Mouse (Mus musculus): ENCODE measurements around the gene Josd2. TPM values are rescaled to one million over a fixed set of nuclear protein-coding genes. Genes with fewer than 3 reads are reported as not detected.

Gene Josd2
- total RNA-seq, 2 experiments from 2014 or later: 12.5 to 18.2 TPM

DNA sequence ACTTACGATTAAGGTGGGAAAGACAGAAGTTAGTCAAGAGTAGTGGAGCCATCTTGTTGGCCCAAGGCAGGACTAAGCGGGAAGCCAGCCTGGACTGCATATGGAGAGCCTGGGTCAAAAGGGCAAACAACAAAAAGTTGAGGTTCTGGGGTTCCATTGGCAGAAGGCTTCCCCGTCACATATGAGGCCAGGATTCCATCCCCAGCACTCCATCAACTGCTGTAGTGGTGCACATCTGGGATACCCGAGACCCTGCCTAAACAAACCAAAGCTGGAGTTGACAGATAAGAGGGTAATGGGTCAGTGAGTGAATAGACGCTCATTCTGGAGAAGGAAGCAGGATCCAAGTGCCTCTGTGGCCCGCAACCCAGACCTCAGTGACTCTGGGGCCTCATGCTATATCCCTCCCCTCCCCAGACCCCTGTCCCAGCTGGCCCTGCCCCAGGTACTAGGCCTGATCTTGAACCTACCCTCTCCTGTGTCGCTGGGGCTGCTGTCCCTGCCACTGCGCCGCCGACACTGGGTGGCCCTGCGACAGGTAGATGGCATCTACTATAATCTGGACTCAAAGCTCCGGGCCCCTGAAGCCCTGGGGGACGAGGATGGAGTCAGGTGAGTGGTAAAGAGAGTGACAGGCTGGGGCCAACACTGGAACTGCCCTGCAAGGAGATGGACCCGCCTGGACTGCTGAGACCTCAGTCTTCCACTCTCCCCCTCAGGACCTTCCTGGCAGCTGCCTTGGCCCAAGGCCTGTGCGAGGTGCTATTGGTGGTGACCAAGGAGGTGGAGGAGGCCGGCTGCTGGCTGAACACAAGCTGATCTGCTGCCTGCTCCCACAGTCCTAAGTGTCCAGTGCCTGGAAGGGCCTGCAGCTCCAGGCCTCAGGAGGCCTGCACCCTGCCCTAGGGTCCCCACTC lies 3.2 kb downstream of the Josd2 start:
- no peak for ATAC-seq (ENCODE audit: poor library complexity, severe bottlenecking)

DNA sequence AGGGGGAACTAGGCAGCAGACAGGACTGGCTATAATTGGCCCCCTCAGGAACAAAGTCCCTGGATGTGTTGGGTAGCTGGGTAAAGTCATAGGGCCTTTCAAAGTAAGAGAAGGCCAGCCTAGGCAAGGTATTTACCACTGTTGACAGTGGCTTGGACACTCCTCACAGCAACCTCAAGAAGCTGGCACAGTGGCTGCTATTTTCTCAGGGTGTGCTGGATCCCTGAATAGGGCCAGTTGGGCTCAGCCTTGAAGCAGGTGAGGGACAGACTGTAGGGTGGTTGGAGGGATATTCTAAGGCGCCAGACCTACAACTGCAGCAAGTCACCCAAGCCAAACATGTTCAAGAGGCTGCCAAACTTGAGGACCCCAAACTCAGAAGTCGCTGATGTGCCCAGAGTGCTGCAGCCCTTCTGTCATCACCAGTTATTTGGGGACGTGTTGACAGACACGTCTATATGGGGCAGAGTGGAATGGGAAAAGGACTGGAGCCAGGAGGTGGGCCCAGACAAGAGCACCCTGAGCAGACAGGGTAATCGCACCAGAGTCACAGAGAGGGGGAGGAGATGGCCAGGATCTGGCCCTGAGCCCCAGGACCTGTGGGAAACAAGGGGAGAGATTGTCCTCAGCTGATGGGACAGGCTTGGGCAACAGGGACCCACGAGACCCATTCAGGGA lies 4.2 kb downstream of the Josd2 start:
- no peak for ATAC-seq (ENCODE audit: poor library complexity, severe bottlenecking)

DNA sequence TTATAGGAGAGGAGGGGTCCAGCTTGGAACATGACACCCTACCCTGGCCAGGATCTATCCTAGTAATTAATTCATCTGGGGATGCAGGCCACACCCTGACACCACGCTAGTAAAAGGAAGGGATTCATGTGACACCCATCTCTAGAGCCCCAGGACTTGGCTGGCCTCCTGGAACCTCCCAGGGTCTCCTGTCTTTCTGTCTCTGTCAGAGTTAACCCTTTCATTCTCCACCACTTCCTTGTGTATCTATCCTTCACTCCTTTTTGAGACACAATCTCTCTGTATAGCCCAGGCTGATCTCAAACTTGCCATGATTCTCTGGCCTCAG lies 4.7 kb downstream of the Josd2 start:
- no peak for ATAC-seq (ENCODE audit: poor library complexity, severe bottlenecking)

DNA sequence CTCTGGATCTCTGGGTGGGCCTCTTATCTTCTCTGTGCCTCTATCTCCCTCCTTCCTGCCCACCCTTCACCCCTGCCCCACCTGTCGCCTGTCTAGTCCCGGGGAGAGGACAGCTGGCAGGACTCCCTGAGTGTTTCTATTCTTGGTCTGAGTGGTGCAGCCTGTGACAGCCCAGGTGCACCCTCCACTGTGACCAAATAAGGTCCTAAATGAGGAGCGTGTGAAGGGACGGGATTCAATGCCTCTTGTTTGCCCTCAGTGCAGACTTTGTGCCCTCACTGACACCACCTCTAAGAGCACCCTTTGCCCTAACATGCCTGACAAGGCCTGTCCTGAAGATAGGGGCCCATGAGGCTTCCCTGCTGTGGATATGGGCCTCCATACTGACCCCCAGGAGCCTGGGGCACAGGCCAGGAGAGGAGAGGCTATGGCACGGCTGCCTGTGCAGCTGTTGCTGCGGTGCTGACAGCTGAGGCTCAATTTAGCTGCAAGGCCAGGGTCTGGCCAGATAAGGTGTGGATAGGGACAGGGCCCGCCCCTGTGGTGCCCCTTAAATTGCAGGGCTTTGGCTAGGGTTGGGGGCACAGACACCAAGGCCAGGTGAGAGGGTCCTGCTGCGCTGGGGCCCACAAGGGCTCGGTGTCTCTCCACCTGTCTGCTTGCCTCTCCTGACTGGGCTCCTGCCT lies 5.3 kb downstream of the Josd2 start:
- no peak for ATAC-seq (ENCODE audit: poor library complexity, severe bottlenecking)

DNA sequence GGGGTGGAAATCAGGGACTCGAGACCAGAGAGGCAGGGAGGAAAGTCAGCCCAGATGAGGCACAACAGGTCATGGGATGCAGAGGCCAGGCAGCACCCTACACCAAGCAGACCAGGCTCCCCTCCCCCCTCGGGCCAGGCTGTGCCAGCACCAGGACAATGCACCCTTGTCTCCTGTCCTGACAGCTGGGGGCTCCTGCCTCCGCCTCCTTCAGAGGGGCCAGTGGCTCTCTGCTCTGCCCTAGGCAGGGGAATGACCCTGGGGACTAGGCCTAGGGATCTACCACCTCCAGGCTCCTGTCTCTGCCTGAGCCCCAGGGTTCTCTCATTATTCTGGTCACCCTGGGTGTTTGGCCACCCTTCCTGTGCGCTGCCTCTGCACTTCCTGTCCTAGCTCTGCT lies 6.6 kb downstream of the Josd2 start:
- no peak for ATAC-seq (ENCODE audit: poor library complexity, severe bottlenecking)

DNA sequence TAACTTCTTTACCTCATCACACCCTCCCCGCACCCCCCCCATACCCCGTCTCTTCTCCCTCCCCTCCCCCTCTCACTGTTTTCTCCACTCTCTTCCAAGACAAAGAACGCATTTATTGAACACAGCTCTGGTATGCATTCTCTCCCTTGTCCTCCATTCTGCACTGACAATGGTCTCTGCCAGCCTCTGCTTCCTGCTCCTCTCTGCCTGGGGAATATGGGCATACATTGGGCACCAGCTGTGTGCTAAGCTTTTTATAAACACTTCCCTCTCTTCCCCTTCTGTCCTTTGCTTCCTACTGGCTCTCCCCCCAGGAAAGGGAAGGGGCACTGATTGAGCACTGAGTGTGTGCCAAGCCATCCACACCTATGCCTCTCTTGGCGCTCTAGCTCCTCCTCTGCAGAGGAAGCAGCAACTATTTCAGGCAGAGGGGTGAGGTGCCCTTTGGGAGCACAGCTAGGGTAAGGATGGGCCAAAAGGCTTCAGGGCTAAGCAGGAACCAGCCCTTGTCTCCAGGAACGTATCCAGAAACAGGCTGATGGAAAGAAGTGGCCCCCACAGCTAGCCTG lies 7.3 kb downstream of the Josd2 start:
- no peak for ATAC-seq (ENCODE audit: poor library complexity, severe bottlenecking)

DNA sequence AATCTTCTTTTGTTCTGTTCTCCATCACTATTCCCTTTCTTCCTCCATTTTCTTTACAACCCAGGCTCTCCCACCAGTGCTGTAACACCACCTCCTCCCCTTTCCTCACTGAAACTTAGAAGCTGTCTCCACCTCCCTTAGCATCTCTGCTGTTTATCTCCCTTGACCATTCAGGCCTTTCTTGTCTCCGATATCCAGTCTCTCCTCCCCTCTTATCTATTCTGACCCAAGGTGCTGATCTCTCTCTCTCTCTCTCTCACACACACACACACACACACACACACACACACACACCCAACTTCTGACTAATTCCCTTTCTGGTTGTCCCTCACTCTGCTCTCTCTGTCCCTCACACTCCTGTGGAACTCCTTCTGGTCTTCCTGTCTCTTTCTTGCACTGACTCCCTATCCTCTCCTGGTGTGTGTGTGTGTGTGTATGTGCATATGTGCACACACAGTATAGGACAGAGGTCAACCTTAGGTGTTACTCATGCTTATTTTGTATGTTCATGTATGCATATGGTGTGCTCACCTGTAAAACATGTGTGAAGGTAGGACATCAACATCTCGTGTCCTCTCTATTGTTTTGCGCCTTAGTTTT lies 15.2 kb downstream of the Josd2 start:
- no peak for ATAC-seq (ENCODE audit: poor library complexity, severe bottlenecking)

DNA sequence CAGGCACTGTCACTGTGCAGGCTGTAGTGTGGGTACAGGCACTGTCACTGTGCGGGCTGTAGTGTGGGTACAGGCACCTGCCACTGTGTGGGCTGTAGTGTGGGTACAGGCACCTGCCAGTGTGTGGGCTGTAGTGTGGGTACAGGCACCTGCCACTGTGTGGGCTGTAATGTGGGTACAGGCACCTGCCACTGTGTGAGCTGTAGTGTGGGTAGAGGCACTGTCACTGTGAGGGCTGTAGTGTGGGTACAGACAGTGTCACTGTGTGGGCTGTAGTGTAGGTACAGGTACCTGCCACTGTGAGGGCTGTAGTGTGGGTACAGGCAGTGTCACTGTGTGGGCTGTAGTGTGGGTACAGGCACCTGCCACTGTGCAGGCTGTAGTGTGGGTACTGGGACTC lies 16.3 kb downstream of the Josd2 start:
- ATAC-seq (ENCODE audit: poor library complexity, severe bottlenecking): no peak

DNA sequence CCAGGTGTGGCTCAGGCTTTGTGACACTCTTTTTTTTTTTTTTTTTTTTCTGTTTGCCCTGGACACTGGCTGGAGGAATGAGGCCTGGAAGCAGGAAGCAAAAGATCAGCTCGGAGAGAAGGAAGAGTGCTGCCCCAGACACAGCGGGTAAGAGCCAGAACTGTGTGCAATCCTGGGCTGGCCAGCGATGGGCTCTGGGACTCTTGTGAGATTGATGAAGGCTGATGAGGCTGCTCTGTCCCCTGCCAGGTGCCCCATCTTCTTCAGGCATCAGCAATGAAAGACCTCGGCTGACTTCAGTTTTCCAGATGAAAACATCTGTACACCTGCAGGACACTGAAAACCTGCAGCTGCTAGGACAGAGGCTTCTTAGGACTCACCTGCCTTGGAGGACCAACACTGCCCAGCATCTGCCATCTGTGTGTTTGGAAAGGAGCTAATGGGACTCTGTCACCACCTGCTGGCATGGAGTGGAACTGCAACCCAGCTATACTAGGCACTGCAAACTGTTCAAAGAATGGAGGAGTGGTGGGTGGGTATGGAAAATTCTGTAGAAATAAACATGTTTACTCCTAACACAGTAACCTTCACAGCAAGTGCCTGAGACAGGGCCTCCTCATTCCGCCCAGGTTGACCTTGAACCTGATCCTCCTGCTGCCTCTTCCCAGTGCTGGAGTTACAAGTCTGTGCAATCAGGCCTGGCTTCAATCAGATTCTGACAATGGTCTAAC lies 17.2 kb downstream of the Josd2 start:
- ATAC-seq (ENCODE audit: poor library complexity, severe bottlenecking): peak; percentile 95

DNA sequence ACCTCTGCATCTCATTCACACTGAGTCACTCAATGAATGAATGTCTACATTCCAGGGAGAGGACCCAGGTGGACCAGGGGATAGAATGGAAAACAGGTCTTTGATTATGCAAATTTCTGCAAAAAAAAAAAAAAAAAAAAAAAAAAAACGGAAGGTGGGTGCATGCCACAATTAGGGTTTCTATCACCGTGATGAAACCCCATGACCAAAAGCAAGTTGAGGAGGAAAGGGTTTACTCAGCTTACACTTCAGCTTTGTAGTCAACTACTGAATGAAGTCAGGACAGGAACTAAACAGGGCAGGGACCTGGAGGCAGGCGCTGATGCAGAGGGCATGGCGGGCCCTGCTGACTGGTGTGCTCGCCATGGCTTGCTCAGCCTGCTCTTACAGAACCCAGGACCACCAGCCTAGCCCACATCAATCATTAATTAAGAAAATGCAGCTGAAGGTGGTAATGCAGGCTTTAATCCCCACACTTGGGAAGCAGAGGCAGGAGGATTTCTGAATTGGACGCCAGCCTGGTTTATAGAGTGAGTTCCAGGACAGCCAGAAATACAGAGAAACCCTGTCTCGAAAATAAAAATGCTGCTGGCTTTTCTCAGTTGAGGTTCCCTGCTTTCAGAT lies 17.9 kb downstream of the Josd2 start:
- no peak for ATAC-seq (ENCODE audit: poor library complexity, severe bottlenecking)

DNA sequence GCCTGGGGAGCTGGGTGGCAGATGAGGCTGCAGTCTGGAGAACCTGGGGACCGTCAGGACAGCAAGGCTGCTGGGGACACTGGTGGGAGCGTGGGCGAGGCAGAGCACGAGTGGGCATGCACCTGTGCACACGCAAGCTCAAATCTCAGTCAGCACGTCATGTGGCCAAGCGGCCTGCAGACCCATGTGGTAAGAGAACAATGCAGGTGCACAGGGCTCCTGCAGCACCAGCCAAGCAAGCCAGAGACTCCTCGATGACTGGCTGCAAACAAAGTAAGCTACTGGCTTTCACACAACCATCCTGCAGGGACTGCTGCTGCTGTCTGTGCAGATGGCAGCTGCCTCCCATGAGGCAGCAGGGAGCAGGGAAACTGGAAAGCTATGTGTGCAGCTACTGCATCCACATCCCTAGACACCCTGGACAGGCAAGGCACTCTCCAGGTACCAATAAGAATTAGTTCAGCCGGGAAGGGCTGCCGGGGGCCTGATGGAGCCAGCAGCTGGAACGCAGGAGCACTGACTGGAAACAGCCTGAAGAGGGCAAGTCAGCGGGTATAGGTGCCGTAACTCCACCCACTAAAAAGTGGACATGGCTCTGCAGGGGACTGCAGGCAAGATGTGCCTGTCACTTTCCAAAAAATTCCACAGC lies 19.3 kb downstream of the Josd2 start:
- ATAC-seq (ENCODE audit: poor library complexity, severe bottlenecking): no peak

DNA sequence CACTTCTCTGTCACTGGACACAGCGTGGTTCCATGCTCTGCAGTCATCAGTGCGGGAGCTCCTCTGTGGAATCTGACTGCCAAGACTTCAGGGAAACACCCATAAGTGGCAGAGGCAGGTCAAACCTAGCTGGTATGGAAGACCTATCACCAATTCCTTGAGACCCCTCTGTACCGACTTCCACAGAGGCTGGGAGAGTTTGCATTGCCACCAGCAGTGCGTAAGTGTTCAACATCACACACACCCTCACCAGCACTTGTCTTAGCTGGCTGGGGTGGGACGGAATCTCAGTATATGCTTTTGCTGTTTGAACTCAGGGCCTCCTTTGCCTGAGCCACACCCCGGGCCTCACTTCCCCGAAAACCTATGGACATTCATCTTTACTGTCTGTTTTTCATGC lies 20.2 kb downstream of the Josd2 start:
- no peak for ATAC-seq (ENCODE audit: poor library complexity, severe bottlenecking)

DNA sequence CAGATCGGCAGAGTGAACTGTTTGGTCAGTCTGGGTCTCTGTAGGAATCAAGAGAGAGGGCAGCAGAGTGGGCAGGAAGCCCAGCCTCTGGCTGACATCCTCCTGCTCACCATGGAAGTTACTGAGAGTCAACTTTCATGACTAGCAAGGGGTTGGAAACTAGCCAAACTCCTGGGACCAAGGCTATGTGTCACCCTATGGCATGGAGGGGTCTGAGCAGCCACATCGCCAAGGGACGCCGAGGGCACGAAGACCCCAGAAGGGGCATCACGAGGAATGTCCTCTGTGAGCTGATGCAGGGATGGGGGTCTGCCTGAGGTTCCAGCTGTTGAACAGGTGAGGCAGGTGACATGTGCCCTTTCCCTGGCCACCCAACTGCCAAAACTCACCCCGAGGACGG lies 20.8 kb downstream of the Josd2 start:
- ATAC-seq (ENCODE audit: poor library complexity, severe bottlenecking): no peak

DNA sequence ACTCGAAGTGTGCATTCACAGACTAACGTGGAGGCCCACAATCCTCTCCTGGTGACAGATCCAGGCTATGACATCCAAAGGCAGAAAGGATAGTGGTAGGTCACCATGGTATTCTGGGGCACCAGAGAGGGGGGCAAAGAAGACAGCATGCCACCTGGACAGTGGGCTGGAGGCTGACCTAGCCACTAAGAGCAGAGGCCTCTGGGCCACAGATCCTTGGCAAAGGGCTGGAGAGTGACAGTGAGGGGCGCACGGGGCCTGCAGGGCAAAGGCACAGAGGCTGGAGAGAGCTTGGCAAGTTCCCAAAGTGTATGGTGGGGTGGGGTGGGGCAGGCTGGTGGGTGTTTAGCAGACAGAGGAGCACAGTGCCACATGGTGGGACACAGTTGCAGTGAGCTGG lies 22.5 kb downstream of the Josd2 start:
- ATAC-seq (ENCODE audit: poor library complexity, severe bottlenecking): no peak

DNA sequence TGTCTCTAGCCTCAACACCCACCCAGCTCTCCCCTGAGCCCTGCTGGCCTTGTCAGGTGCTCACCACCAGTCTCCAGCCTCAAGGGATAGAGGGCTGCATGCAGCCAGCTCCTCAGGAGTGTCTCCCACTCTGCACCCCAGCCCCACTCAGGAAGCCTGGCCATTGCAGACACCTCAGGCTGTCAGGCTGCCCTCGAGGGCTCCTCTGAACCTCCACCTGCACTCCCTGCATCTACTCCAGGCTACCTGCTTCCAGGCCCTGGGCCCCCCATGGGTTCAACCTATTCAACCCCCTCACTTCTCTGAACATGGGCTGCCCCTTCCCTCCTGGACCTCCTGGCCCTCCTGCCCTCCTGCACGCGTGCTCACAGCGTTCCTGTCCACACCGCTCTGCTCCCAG lies 23.6 kb downstream of the Josd2 start:
- ATAC-seq (ENCODE audit: poor library complexity, severe bottlenecking): no peak

DNA sequence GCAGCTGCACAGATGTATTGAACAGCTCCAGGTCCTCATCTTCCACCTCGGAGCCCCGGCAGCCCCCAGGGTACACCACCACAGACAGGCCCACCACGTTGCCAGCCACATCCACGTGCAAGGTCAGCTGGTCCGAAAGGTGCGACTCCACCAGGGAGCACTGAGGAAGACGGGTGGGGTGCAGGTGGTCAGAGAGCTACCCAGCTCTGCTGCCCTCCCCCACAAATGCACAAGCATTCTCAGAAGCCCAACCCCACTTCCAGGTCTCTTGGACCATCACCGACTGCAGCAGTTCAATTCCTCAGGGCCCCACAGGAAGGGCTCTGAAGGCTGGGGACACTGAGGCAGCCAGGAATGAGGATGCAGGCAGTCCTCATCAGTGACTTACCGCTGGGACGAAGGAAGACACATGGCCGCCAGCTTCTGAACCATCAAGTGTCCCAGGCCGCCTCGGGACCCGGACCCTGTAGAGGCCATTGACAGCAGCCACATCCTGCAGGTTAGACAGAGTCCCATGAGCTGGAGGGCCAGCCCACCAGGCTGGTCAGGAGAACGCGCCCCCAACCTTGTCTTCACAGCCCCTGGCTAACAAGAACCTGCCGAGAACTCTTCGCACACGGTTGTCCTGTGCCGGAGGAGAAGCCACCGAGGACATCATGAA lies 24.5 kb downstream of the Josd2 start:
- ATAC-seq (ENCODE audit: poor library complexity, severe bottlenecking): no peak

DNA sequence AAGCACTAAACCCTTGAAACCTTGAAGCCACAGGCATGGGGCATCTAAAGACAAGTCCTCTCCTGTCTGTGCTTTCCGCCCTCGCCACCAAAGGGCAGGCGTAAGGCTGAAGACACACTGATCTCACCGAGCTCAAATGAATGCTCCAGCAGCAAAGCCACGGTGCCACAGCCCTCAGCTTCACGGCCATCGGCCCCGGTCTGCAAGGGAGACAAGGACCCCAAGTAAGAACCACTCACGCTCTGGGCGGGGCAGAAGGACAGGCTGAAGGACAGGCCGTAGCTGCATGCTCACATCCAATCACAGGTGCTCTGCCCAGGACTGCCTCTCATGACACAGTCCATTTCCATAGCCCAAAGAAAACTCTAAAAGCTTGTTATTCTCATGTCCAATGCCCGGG lies 26.9 kb downstream of the Josd2 start:
- no peak for ATAC-seq (ENCODE audit: poor library complexity, severe bottlenecking)

DNA sequence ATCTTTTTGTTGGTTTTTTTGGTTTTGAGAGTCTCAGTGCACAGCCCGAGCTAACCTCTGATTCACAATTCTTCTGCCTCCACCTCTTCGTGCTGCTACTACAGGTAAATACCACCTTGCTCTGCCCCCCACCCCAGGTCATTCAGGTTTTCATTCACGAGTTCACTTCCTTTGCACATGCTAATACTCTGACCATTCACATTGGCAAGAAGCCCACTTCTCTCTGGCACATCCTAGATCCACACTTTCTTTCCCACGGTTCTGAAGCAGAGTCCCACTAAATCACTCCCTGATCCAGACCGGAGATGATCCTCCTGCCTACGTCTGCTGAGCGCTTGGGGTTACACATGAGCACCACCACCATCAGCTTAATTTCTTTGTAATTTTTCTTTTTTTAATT lies 27.3 kb downstream of the Josd2 start:
- no peak for ATAC-seq (ENCODE audit: poor library complexity, severe bottlenecking)

All from megakaryocyte, adult 5-6 weeks (primary cell).